ENCODE assay signal across 21 mouse cellular contexts in genomic region chr11:72997529-72998326, GRCm38 (mm10). TPM values are rescaled to one million over a fixed set of nuclear protein-coding genes. Genes with fewer than 3 reads are reported as not detected.
DNase-seq lines count a peak whose midpoint lies in the region; ATAC-seq and TF ChIP-seq lines count a peak whose summit lies in the region.
"Had no signal": no experiment of that assay in that cellular context is flagged by ENCODE, and none has a peak within 500 bp of the region (broad histone marks: within the 10 kb centered on the region; RNA-seq: fewer than 3 reads in every experiment).

No protein-coding gene starts in this region.

- no peak; a peak in 1 of 4 replicates for TF ChIP-seq POLR2A in MEL (IDR thresholded peaks at IDR 0.05; ENCODE audit: control insufficient read depth in 1 of 2, insufficient read depth in 1 of 2, low read depth in 1 of 2, low read length in 2 of 2, poor library complexity in 1 of 2)

- peak; percentile 26; the same call in 1 of the 2 replicates for ATAC-seq in kidney, embryonic 16.5 days (ENCODE audit: low FRiP score, low TSS enrichment)
- ATAC-seq: intestine, embryonic 15.5 days; midbrain, embryonic 16.5 days had no signal

- no peak overlapping the region for H3K4me3 ChIP-seq in kidney, embryonic 16.5 days (ENCODE audit: low read length)
- no peak overlapping the region; a peak in 1 of 4 replicates for H3K4me3 ChIP-seq in MEL (ENCODE audit: control insufficient read depth in 1 of 2, insufficient read depth in 1 of 2, low read depth in 2 of 2, low read length in 2 of 2)
- H3K4me3 ChIP-seq in layer of hippocampus, adult 2 months: no peak overlapping the region
- H3K4me3 ChIP-seq: forebrain, embryonic 10.5 days; heart, embryonic 12.5 days; intestine, embryonic 15.5 days; limb, embryonic 10.5 days; liver, embryonic 13.5 days; lung, embryonic 15.5 days had no signal

- H3K4me1 ChIP-seq in kidney, embryonic 16.5 days (ENCODE audit: insufficient read depth, low read length): peaks cover 7% of the 10 kb centered on the region
- H3K4me1 ChIP-seq in MEL (ENCODE audit: control insufficient read depth in 1 of 2, insufficient read depth in 2 of 2, low read length in 2 of 2): peaks cover 13 to 41% of the 10 kb centered on the region in 2 experiments

- no peaks in the 10 kb centered on the region for H3K9me3 ChIP-seq in kidney, embryonic 16.5 days (ENCODE audit: low read length)
- H3K9me3 ChIP-seq in MEL (replicated peaks; ENCODE audit: insufficient read depth, low read length): no peaks in the 10 kb centered on the region
- H3K9me3 ChIP-seq: forebrain, embryonic 10.5 days; heart, embryonic 12.5 days; intestine, embryonic 15.5 days; limb, embryonic 10.5 days; liver, embryonic 13.5 days; lung, embryonic 15.5 days had no signal

- no peaks in the 10 kb centered on the region for H3K79me2 ChIP-seq in MEL (ENCODE audit: control insufficient read depth, insufficient read depth, low read length, poor library complexity)

- TF ChIP-seq RAD21 in MEL (IDR thresholded peaks at IDR 0.05; ENCODE audit: low read depth, low read length): no peak

- H3K36me3 ChIP-seq in kidney, embryonic 16.5 days (ENCODE audit: insufficient read depth, low read length): no peaks in the 10 kb centered on the region
- H3K36me3 ChIP-seq in MEL (ENCODE audit: control insufficient read depth in 1 of 2, insufficient read depth in 2 of 2, low read length in 2 of 2): peaks cover 0 to 23% of the 10 kb centered on the region in 2 experiments; a peak in 2 of 4 replicates
- H3K36me3 ChIP-seq: forebrain, embryonic 10.5 days; heart, embryonic 12.5 days; intestine, embryonic 15.5 days; limb, embryonic 10.5 days; liver, embryonic 13.5 days; lung, embryonic 15.5 days had no signal

- no peak for DNase-seq in kidney, adult 8-10 months
- DNase-seq in 416B (ENCODE audit: low read depth): peak; percentile 68
- peak; percentile 81 for DNase-seq in MEL (ENCODE audit: low read depth, low spot score)
- DNase-seq in embryo, embryonic 11 days: peak; percentile 20
- DNase-seq in B cell, adult 2 months: no peak
- no peak for DNase-seq in kidney, postnatal 10 days
- DNase-seq in layer of hippocampus, adult 2 months (ENCODE audit: low spot score in 2 of 2): no peak
- DNase-seq: adrenal gland, adult 2 months; cerebellum, adult 8-10 months; kidney, postnatal 14 days; liver, embryonic 13.5 days; right cerebral cortex, postnatal 4 days; thymus, postnatal 25 days had no signal

- WGBS in kidney, embryonic 16.5 days: 75% methylated on average over 13 of the region's 13 CpGs

- no peaks in the 10 kb centered on the region for H3K27me3 ChIP-seq in kidney, embryonic 16.5 days (ENCODE audit: insufficient read depth, low read length)
- no peaks in the 10 kb centered on the region for H3K27me3 ChIP-seq in MEL (ENCODE audit: control insufficient read depth in 1 of 2, insufficient read depth in 2 of 2, low read length in 2 of 2)
- H3K27me3 ChIP-seq: heart, embryonic 12.5 days; intestine, embryonic 15.5 days; liver, embryonic 13.5 days; lung, embryonic 15.5 days had no signal

- no peak for TF ChIP-seq CTCF in MEL (IDR thresholded peaks at IDR 0.05 in 2 of 3, conservative IDR thresholded peaks at IDR 0.05 in 1 of 3; ENCODE audit: control insufficient read depth in 1 of 3, insufficient read depth in 1 of 3, low read depth in 2 of 3, low read length in 3 of 3, poor library complexity in 1 of 3, severe bottlenecking in 1 of 3)
- TF ChIP-seq CTCF in layer of hippocampus, adult 2 months (conservative IDR thresholded peaks at IDR 0.05): no peak

- TF ChIP-seq EP300 in MEL (IDR thresholded peaks at IDR 0.05; ENCODE audit: low read depth in 1 of 2, low read length in 2 of 2): peak; percentile 30; a peak in 3 of 4 replicates

- H3K4me2 ChIP-seq in kidney, embryonic 16.5 days (replicated peaks; ENCODE audit: low read depth, low read length): no peak overlapping the region
- H3K4me2 ChIP-seq: heart, embryonic 12.5 days; hindbrain, embryonic 14.5 days; intestine, embryonic 15.5 days; lung, embryonic 15.5 days had no signal

- H3K9ac ChIP-seq in kidney, embryonic 16.5 days (replicated peaks; ENCODE audit: low read length): no peak overlapping the region
- peak overlapping the region; percentile 56 for H3K9ac ChIP-seq in MEL (ENCODE audit: control insufficient read depth, low read depth, low read length, poor library complexity, severe bottlenecking)
- H3K9ac ChIP-seq: heart, embryonic 12.5 days; hindbrain, embryonic 14.5 days; intestine, embryonic 15.5 days; liver, embryonic 13.5 days; lung, embryonic 15.5 days had no signal

- H3K27ac ChIP-seq in kidney, embryonic 16.5 days (ENCODE audit: low read length): no peak overlapping the region
- H3K27ac ChIP-seq in MEL (ENCODE audit: control insufficient read depth, low read depth, low read length): peak overlapping the region; percentile 75
- no peak overlapping the region for H3K27ac ChIP-seq in layer of hippocampus, adult 2 months
- H3K27ac ChIP-seq: hindbrain, embryonic 14.5 days; intestine, embryonic 15.5 days; lung, embryonic 15.5 days had no signal

TF ChIP-seq in MEL, 35 proteins besides CTCF, POLR2A, EP300 and RAD21:
- TF ChIP-seq SIN3A (IDR thresholded peaks at IDR 0.05; ENCODE audit: low read length): 0 out of 2 replicates have a peak, but pooled peaks have one; percentile 35
- no peak for TF ChIP-seq POLR2AphosphoS5 (IDR thresholded peaks at IDR 0.05; ENCODE audit: borderline replicate concordance, low read depth, low read length)
- TF ChIP-seq GATA1 (IDR thresholded peaks at IDR 0.05; ENCODE audit: low read depth, low read length): peak; percentile 81

RNA-seq across cellular contexts. Expression of gene P2rx1, which starts 1.2 kb away (rescaled TPM):
- polyA plus RNA-seq in kidney, embryonic 16.5 days (2015; fragmentation: Nextera tagmentation; extraction: Ambion mirVana): 1.7 and 3.1 TPM in 2 replicates
- 3.0 and 3.1 TPM in 2 replicates for total RNA-seq in MEL (2012; rRNA removed)
- 1 to 10 TPM in 1 of 2 experiments, not detected in 1; 8.1 TPM for polyA plus RNA-seq in MEL (2012; ENCODE audit: insufficient read depth in 1 of 2, insufficient read length in 2 of 2, low read depth in 1 of 2, low replicate concordance in 2 of 2, missing spikeins in 1 of 2)
- under 1 TPM; 0.15 to 0.44 TPM for total RNA-seq in layer of hippocampus, adult 2 months (2021)

RNA-seq across cellular contexts. Expression of gene Camkk1, which starts 21.1 kb away (rescaled TPM):
- 7.4 and 7.7 TPM in 2 replicates for polyA plus RNA-seq in kidney, embryonic 16.5 days (2015; fragmentation: Nextera tagmentation; extraction: Ambion mirVana)
- 5.3 and 5.8 TPM in 2 replicates for total RNA-seq in MEL (2012; rRNA removed)
- 1 to 10 TPM in 1 of 2 experiments, not detected in 1; 6.6 TPM for polyA plus RNA-seq in MEL (2012; ENCODE audit: insufficient read depth in 1 of 2, insufficient read length in 2 of 2, low read depth in 1 of 2, low replicate concordance in 2 of 2, missing spikeins in 1 of 2)
- 100 to 1,000 TPM; 173 to 177 TPM for total RNA-seq in layer of hippocampus, adult 2 months (2021)

RNA-seq across cellular contexts. Expression of gene Atp2a3, which starts 36.8 kb away (rescaled TPM):
- 5.4 and 5.9 TPM in 2 replicates for polyA plus RNA-seq in kidney, embryonic 16.5 days (2015; fragmentation: Nextera tagmentation; extraction: Ambion mirVana)
- 10.7 and 16.4 TPM in 2 replicates for total RNA-seq in MEL (2012; rRNA removed)
- 10 to 100 TPM in 1 of 2 experiments, not detected in 1; 49.9 TPM for polyA plus RNA-seq in MEL (2012; ENCODE audit: insufficient read depth in 1 of 2, insufficient read length in 2 of 2, low read depth in 1 of 2, low replicate concordance in 2 of 2, missing spikeins in 1 of 2)
- total RNA-seq in layer of hippocampus, adult 2 months (2021): 1 to 10 TPM; 5.4 to 6.2 TPM

RNA-seq across cellular contexts. Expression of gene Ncbp3, which starts 49.9 kb away (rescaled TPM):
- 11.1 and 12.7 TPM in 2 replicates for polyA plus RNA-seq in kidney, embryonic 16.5 days (2015; fragmentation: Nextera tagmentation; extraction: Ambion mirVana)
- total RNA-seq in MEL (2012; rRNA removed): 9.3 and 9.6 TPM in 2 replicates
- polyA plus RNA-seq in MEL (2012; ENCODE audit: insufficient read depth in 1 of 2, insufficient read length in 2 of 2, low read depth in 1 of 2, low replicate concordance in 2 of 2, missing spikeins in 1 of 2): 1 to 10 TPM in 1 of 2 experiments, not detected in 1; 8.4 TPM
- total RNA-seq in layer of hippocampus, adult 2 months (2021): 10 to 100 TPM; 10.6 to 11.8 TPM

Comparison
In these comparisons a context has a peak if more than half of its experiments do, and no peak if none do; other contexts are left out.
1. DNase-seq: peak in 416B (single experiment), MEL (single experiment) and embryo, embryonic 11 days (single experiment); none in kidney, adult 8-10 months (0 of 2), B cell, adult 2 months (0 of 2), kidney, postnatal 10 days (single experiment) and layer of hippocampus, adult 2 months (0 of 2).
2. RNA of gene Camkk1, which starts 21.1 kb away (total RNA-seq): 173 to 177 TPM in layer of hippocampus, adult 2 months; 5.3 to 5.8 TPM in MEL; every median in the first group is over 10 times any median in the second.